Mouse (Mus musculus) cerebellum, adult 18-20 months (tissue): Measurements from ENCODE around the gene Ift80.
A peak's percentile ranks its signal among the peaks of the same experiment; 100 is the strongest.
"Not testable (repeated sequence)": the region's sequence is repeated elsewhere in the genome, so short reads cannot be mapped to it uniquely, and the experiment has no call there.

ENCODE experiments used
- DNase-seq, 2 experiments: peaks; one replicate each; pipeline ENCODE4 v3.0.0; 2021

Gene Ift80

DNA sequence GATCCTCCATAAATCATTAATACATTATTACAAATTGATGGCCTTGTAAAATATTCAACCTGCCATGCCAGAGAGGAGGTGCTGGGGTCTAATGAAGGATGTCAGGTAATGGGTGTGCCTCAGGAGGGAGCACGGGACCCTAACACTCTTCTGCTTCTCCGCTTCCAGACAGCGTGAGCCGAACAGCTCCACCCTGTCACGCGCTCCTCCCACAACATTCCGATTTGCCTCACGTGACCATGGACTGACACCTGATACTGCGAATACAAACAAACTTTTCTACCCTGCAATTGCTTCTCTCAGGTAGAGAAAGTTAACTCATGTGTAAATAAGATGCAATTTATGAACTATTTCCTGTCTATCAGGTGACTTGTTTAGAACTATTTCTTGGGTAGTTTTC is 75.8 kb downstream of the Ift80 start:
- no peak for DNase-seq

DNA sequence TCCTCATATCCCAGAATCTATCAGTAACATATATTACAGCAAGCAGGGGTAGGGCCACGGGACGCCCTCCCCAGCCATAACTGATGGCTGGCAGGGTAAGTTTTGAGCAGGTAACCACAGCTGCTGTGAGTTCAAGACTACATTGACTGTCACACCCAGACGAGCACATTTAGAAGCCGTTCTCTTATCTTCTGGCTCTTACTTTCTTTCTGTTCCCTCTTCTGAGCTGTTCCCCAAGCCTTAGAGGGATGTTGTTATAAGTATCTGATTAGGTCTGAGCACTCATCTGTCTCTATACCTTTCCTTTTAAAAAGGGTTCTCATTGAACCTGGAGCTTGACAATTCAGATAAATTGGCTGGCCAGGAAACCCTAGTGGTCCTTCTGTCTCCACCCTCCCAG is 96.9 kb downstream of the Ift80 start:
- DNase-seq = no peak

DNA sequence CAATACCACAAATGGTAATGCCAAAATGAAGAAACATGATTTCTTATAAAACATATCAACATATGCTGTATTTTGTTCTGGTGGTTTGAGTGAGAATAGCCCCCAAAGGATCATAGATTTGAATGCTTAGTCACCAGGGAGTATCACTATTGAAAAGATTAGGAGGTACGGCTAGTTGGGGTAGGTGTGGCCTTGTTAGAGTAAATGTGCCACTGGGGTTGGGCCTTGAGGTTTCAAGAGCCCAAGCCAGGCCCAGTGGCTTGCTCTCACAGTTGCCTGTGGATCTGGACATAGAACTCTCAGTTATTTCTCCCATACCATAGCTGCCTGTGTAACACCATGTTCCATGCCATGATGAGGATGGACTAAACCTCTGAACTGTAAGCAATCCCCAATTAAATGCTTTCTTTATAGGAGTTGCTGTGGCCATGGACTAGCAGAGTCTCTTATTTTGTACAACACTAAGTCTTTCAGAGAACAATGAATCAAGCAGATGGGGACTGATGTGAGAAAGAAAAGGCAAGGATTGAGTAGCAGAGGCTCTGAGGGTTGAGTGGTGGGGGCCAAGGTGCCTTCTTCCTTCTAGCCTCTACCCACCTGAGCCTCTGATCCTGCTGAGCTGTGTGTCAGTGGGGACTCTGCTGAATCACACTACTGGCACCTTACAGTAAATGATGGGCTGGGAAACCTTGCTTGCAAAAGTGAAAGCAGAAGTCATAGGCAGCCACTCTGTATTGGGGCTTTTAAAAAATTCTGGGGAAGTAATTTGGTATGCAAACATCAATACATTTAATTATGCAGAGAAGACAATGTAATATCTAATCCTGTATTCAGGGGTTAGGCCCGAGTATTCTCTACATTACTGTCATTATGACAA is 99.2 kb downstream of the Ift80 start:
- DNase-seq = no peak

DNA sequence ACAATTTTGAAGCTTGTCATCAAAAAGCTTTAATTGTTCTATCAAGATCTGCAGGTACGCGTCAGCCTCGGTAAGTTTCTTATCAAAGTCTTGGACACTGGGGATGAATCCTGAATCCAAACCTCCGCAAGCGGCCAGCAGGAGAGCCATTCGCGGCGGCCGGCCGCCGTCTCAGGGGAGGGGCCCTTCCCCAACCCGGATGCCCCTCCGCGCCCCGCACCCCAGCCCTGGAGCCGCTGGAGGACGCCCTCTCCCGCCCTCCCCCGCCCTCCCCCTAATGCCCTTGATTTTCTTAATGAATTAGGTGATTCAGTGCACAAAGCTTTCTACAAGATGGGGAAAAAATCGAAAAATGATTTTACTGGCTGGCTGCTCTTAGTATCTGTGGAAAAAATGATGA is 101.7 kb downstream of the Ift80 start:
- not testable (repeated sequence) for DNase-seq

DNA sequence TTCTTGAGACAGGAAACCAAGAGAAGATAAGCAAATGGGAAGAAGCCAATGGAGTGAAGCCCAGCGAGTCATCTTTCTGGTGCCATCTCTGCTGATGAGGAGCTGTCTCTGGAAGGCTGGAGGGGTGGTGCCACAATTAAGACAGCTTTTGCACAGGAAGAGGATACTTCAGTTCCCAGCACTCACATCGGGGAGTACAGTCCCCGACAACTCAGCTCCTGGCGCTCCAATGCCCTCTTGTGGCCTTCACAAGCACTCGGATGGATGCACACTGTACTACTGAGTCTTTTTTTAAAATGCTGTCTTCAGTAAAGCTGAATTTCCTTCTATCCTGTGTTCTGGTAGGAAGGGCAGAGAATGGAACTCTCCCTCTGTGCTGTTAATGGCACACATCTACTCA is 107.2 kb downstream of the Ift80 start:
- no peak for DNase-seq

DNA sequence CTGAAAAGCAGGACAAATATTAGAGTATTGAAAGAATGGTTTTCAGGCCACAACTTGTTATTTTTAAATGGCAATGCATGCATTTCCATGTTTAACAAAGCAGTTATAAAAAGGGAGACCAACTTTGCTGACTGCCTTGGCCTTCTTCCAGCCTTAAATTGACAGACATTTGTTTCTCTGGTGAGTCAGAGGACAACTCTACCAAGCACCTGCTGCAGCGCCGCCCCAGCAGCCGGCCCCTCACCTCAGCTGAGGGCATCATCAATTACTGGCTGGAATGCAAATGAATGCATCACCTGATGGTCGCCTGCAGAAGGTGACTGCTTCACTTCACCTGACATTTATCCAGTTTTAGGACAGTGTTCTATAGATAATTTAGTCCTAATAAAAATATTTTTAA is 108.9 kb downstream of the Ift80 start:
- no peak for DNase-seq

DNA sequence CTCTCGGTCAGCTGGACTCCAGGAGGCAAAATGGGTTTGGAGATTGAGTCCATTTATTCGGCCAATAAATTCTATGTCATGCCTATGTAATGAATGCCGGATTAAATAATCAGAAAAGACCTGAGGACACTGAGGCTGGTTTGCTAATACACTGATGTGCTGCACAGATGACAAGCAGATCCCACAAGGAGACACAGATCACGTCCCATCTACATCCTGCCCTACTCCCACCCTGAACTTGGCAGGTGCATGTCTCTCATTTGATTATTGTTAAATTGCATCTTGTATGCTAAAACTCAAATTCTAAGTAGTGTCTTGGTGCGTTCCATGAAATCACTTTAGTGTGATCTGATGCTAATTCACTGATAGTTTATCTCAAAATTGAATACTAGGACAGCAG is 117.5 kb downstream of the Ift80 start:
- no peak for DNase-seq

DNA sequence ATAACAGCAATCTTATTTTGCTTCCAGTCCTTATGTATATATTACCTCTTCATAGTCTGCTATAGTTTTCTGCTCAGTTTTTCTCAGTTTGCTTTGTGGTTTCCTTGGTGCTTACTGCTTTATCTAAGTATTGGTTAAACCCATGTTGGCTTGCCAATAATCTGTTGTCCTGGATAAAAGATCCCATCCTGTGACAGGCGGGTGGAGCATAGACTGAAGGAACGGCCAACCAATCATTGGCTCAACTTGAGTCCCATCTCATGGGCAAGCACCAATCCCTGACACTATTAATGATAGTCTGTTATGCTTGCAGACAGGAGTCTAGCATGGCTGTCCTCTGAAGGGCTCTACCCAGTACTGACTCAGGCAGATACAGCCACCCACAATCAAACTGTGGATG is 130.3 kb downstream of the Ift80 start:
- DNase-seq = no peak

DNA sequence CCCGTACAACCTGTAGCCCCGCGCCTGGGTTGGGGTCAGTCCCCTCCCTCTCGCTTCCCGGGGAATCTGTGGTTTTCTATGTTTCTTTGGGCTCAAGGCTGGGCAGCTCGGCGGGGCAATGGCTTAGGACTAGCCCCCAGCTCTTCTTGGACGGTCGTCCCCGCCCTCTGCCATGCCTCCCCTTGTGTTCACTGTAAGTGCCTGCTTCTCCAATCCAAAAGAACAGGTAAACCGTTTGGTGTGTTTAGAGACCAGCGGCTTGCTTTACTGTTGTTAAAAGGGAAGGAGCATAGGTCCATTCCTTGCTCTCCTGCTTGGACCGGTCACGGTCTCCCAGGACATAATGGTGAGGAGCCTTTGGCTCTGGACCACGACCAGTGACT is 133.8 kb downstream of the Ift80 start:
- peak in 1 of 2 experiments; percentile 2 for DNase-seq

DNA sequence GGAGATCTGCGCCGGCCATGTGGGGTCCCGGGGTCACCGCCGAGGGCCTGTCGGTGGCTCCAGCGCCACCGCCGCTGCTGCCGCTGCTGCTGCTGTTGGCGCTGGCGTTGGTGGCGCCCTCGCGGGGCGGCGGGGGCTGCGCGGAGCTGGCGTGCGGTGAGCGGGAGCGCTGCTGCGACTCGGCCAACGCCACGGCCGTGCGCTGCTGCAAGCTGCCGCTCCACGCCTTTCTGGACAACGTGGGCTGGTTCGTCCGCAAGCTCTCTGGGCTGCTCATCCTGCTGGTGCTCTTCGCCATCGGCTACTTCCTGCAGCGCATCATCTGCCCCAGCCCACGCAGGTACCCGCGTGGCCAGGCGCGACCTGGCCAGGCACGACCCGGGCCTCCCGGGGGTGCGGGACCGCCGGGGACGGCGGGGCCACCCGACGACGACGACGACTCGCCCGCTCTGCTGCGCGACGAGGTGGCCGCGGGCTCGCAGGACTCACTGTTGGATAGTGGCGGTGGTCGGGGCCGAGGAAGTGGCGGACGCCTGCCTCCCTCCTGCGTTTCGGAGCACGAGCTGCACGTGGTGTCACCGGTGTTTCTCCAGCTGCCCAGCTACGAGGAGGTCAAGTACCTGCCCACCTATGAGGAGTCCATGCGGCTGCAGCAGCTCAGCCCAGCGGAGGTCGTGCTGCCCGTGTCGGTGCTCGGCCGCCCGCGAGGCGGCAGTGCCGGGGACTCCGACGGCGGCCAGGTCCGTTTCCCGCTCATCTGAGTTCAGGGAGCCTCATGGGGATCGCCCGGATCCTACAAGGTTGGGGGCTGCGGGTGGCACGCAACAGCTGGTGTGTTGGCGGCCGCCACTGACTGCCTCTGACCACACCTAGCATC is 134.4 kb downstream of the Ift80 start:
- DNase-seq = peak in 1 of 2 experiments; percentile 10

DNA sequence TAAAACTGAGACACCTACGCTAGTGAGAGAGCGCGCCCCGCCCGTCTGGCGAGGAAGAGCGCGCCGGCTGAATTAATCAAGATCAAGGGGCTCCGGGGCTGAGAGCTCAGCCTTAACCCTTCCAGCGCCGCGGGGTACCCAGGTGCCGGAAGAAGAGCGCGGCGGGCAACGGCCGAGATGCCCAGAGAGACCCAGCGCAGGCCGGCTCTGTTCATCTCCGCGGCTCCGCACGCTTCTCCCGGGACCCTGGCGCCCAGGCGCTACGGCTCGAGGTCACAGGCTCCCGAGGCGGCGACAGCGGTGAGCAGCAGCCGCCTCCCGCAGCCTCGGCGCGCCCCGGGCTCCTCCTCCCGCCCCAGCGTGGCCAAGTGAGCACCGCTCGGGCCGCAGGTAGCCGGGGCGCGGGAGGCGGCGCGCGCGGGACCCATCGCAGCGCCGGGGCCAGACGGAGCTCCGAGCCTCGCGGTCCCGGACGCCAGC is 135.1 kb downstream of the Ift80 start, which contains the start of gene 1110032F04Rik:
TSS of gene 1110032F04Rik (plus strand) at position 376 of the 480 bp plus-strand sequence.
- peak in 1 of 2 experiments; percentile 9 for DNase-seq

DNA sequence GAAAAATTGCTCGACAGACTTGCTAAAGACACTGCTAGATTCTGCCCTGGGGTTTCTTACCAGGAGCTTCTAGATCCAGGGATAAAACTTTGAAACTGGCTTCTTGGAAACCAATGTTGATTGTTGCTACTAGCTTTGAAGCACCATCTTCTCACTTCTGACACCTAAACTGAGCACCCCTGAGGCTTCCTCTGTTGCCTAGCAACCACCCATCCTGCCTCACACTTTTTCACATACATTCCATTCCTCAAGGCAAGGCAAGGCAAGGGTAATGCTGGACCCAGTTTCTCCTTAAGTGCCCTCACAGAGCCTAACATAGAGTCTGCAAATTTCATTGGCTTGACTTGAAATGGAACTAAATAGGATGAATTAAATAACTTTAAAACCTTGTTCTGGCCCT is 152.0 kb downstream of the Ift80 start:
- no peak for DNase-seq

DNA sequence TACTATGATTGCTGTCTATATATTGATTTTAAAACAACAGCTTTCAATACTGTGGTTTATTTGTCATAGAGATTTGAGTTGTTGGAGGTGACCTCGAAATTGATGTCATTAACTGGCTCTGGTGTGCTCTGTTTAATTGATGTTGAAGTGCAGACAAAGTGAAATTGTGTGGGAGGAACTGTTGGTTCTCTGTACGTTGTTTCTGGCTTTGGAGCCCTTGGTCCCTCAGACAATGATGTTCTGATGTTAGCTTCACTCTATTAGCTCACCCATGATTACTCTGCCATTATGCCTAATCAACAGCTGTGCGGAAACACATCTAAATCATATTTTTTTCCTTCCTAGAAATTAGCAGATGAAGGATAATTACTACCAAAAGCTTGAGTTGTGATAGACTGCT is 156.0 kb downstream of the Ift80 start:
- no peak for DNase-seq

DNA sequence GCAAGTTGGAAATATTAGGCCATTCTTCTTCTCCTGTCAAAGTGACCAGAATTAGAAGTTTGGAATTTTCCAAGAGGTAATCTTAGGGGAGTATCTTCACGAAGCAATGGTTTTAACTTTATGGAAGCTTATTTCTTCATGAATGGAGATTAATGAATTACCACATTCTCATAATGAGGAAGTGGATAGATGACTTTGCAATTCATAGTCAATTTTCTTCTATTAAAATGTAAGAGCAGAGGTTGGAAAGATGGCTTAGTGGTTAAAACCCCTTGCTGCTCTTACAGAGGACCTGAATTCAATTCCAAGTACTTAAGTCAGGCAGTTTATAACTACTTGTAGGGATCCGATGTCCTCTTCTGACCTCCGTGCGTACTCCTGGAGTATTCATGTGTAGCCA is 160.3 kb downstream of the Ift80 start:
- DNase-seq = no peak
